Mouse (Mus musculus) erythroblast, embryonic 14.5 days (primary cell): ENCODE data around the gene Ptges3.
"Not testable (repeated sequence)": the region's sequence is repeated elsewhere in the genome, so short reads cannot be mapped to it uniquely, and the experiment has no call there.

ENCODE experiments used
- GATA1 ChIP-seq: IDR thresholded peaks from 2 replicates; pipeline ENCODE4 v1.6.1; 2012; ENCODE audit warnings: low read length, inconsistent platforms, mixed read lengths
- TAL1 ChIP-seq: IDR thresholded peaks from 3 replicates; pipeline ENCODE4 v1.6.1; 2012; ENCODE audit warnings: low read length, inconsistent platforms, mixed read lengths

- TF ChIP-seq GATA1, TAL1: not testable (repeated sequence)
Observed at GRCm38 (mm10) chr10:128078269-128078668, 19.5 kb downstream of the Ptges3 start.
